Mouse (Mus musculus): Measurements from ENCODE around the gene Gpr180. TPM values are rescaled to one million over a fixed set of nuclear protein-coding genes. Genes with fewer than 3 reads are reported as not detected.
A peak's percentile ranks its signal among the peaks of the same experiment; 100 is the strongest.

Gpr180 gene
- polyA plus RNA-seq, 1 experiment from 2014 or later, result 35.4 TPM

GRCm38 (mm10) chr14:118180117-118180557 lies 43.2 kb downstream of the Gpr180 start:
- H3K27me3 ChIP-seq (replicated peaks), result no peaks in the 10 kb centered on the region
- H3K36me3 ChIP-seq, result no peaks in the 10 kb centered on the region
- peak overlapping the region; percentile 88 for H3K4me2 ChIP-seq
- H3K27ac ChIP-seq (ENCODE audit: poor library complexity, severe bottlenecking), result peak overlapping the region; percentile 77
- no peaks in the 10 kb centered on the region for H3K9me3 ChIP-seq (replicated peaks)
- peak overlapping the region; percentile 60 for H3K9ac ChIP-seq
- 0 out of 2 replicates have a peak, but pooled peaks cover 2% of the 10 kb centered on the region for H3K4me1 ChIP-seq (replicated peaks)
- WGBS, result under 1% methylated on average over 20 of the region's 20 CpGs
- peak; percentile 88 for ATAC-seq (ENCODE audit: insufficient number of reproducible peaks, low FRiP score)
- peak overlapping the region; percentile 61 for H3K4me3 ChIP-seq

GRCm38 (mm10) chr14:118180711-118181177 lies 43.8 kb downstream of the Gpr180 start:
- H3K4me1 ChIP-seq (replicated peaks), result 0 out of 2 replicates have a peak, but pooled peaks cover 2% of the 10 kb centered on the region
- peak; percentile 81 for ATAC-seq (ENCODE audit: insufficient number of reproducible peaks, low FRiP score)
- H3K9ac ChIP-seq, result peak overlapping the region; percentile 60; the same call in 1 of the 2 replicates
- no peaks in the 10 kb centered on the region for H3K36me3 ChIP-seq
- no peaks in the 10 kb centered on the region for H3K9me3 ChIP-seq (replicated peaks)
- H3K4me3 ChIP-seq, result peak overlapping the region; percentile 61
- no peaks in the 10 kb centered on the region for H3K27me3 ChIP-seq (replicated peaks)
- WGBS, result 6% methylated on average over 10 of the region's 10 CpGs
- peak overlapping the region; percentile 77; the same call in 1 of the 2 replicates for H3K27ac ChIP-seq (ENCODE audit: poor library complexity, severe bottlenecking)
- peak overlapping the region; percentile 88 for H3K4me2 ChIP-seq

GRCm38 (mm10) chr14:118191442-118191841 lies 54.5 kb downstream of the Gpr180 start:
- 81% methylated on average over 9 of the region's 9 CpGs for WGBS
- Histone ChIP-seq H3K4me2 (no peak overlapping the region), H3K9ac (no peak overlapping the region), H3K4me3 (no peak overlapping the region), H3K27ac (ENCODE audit: poor library complexity, severe bottlenecking) (no peak overlapping the region), H3K9me3 (replicated peaks) (no peaks in the 10 kb centered on the region), H3K27me3 (replicated peaks) (peaks cover 26% of the 10 kb centered on the region), H3K36me3 (no peaks in the 10 kb centered on the region), H3K4me1 (replicated peaks) (no peaks in the 10 kb centered on the region)
- no peak for ATAC-seq (ENCODE audit: insufficient number of reproducible peaks, low FRiP score)

- no peak for ATAC-seq (ENCODE audit: insufficient number of reproducible peaks, low FRiP score)
- no peaks in the 10 kb centered on the region for H3K9me3 ChIP-seq (replicated peaks)
- no peak overlapping the region for H3K4me3 ChIP-seq
- H3K27ac ChIP-seq (ENCODE audit: poor library complexity, severe bottlenecking), result no peak overlapping the region
- no peak overlapping the region for H3K4me2 ChIP-seq
- peaks cover 39% of the 10 kb centered on the region for H3K27me3 ChIP-seq (replicated peaks)
- WGBS, result 43% methylated on average over 10 of the region's 10 CpGs
- no peaks in the 10 kb centered on the region for H3K4me1 ChIP-seq (replicated peaks)
- no peaks in the 10 kb centered on the region for H3K36me3 ChIP-seq
- no peak overlapping the region for H3K9ac ChIP-seq
Measured at GRCm38 (mm10) chr14:118193001-118193628, 56.2 kb downstream of the Gpr180 start.

- Histone ChIP-seq H3K9me3 (replicated peaks) (no peaks in the 10 kb centered on the region), H3K4me3 (no peak overlapping the region), H3K27me3 (replicated peaks) (peaks cover 39% of the 10 kb centered on the region), H3K27ac (ENCODE audit: poor library complexity, severe bottlenecking) (no peak overlapping the region), H3K4me2 (no peak overlapping the region), H3K4me1 (replicated peaks) (no peaks in the 10 kb centered on the region), H3K9ac (no peak overlapping the region), H3K36me3 (no peaks in the 10 kb centered on the region)
- WGBS, result 45% methylated on average over 10 of the region's 10 CpGs
- ATAC-seq (ENCODE audit: insufficient number of reproducible peaks, low FRiP score), result no peak
Measured at GRCm38 (mm10) chr14:118193663-118194062, 56.7 kb downstream of the Gpr180 start.

- no peak for ATAC-seq (ENCODE audit: insufficient number of reproducible peaks, low FRiP score)
- no peak overlapping the region for H3K27ac ChIP-seq (ENCODE audit: poor library complexity, severe bottlenecking)
- H3K27me3 ChIP-seq (replicated peaks), result peaks cover 39% of the 10 kb centered on the region
- 49% methylated on average over 13 of the region's 13 CpGs for WGBS
- H3K4me1 ChIP-seq (replicated peaks), result no peaks in the 10 kb centered on the region
- no peak overlapping the region for H3K4me2 ChIP-seq
- no peaks in the 10 kb centered on the region for H3K9me3 ChIP-seq (replicated peaks)
- H3K36me3 ChIP-seq, result no peaks in the 10 kb centered on the region
- no peak overlapping the region for H3K9ac ChIP-seq
- H3K4me3 ChIP-seq, result no peak overlapping the region
Measured at GRCm38 (mm10) chr14:118194219-118194914, 57.4 kb downstream of the Gpr180 start.

- ATAC-seq (ENCODE audit: insufficient number of reproducible peaks, low FRiP score), result no peak
- Histone ChIP-seq H3K4me2 (no peak overlapping the region), H3K27ac (ENCODE audit: poor library complexity, severe bottlenecking) (no peak overlapping the region), H3K36me3 (no peaks in the 10 kb centered on the region), H3K4me3 (no peak overlapping the region), H3K4me1 (replicated peaks) (no peaks in the 10 kb centered on the region), H3K9ac (no peak overlapping the region), H3K27me3 (replicated peaks) (peaks cover 46% of the 10 kb centered on the region), H3K9me3 (replicated peaks) (no peaks in the 10 kb centered on the region)
- WGBS, result 69% methylated on average over 12 of the region's 12 CpGs
Measured at GRCm38 (mm10) chr14:118197063-118197462, 60.1 kb downstream of the Gpr180 start.

GRCm38 (mm10) chr14:118200731-118201130 lies 63.8 kb downstream of the Gpr180 start:
- no peaks in the 10 kb centered on the region for H3K36me3 ChIP-seq
- H3K9me3 ChIP-seq (replicated peaks), result peaks cover 4% of the 10 kb centered on the region; the same call in 1 of the 2 replicates
- H3K27ac ChIP-seq (ENCODE audit: poor library complexity, severe bottlenecking), result no peak overlapping the region
- no peak overlapping the region for H3K9ac ChIP-seq
- 78% methylated on average over 3 of the region's 3 CpGs for WGBS
- H3K4me3 ChIP-seq, result no peak overlapping the region
- H3K4me2 ChIP-seq, result no peak overlapping the region
- no peak for ATAC-seq (ENCODE audit: insufficient number of reproducible peaks, low FRiP score)
- H3K4me1 ChIP-seq (replicated peaks), result no peaks in the 10 kb centered on the region
- H3K27me3 ChIP-seq (replicated peaks), result peaks cover 22% of the 10 kb centered on the region

GRCm38 (mm10) chr14:118202006-118202405 lies 65.0 kb downstream of the Gpr180 start:
- 87% methylated on average over 5 of the region's 5 CpGs for WGBS
- Histone ChIP-seq H3K36me3 (no peaks in the 10 kb centered on the region), H3K4me3 (no peak overlapping the region), H3K4me2 (no peak overlapping the region), H3K9me3 (replicated peaks) (peaks cover 4% of the 10 kb centered on the region; the same call in 1 of the 2 replicates), H3K27me3 (replicated peaks) (peaks cover 18% of the 10 kb centered on the region; the same call in 1 of the 2 replicates), H3K27ac (ENCODE audit: poor library complexity, severe bottlenecking) (no peak overlapping the region), H3K4me1 (replicated peaks) (no peaks in the 10 kb centered on the region), H3K9ac (no peak overlapping the region)
- no peak for ATAC-seq (ENCODE audit: insufficient number of reproducible peaks, low FRiP score)

- H3K27ac ChIP-seq (ENCODE audit: poor library complexity, severe bottlenecking), result no peak overlapping the region
- no peak overlapping the region for H3K4me3 ChIP-seq
- H3K9me3 ChIP-seq (replicated peaks), result peaks cover 6% of the 10 kb centered on the region; the same call in 1 of the 2 replicates
- H3K36me3 ChIP-seq, result no peaks in the 10 kb centered on the region
- ATAC-seq (ENCODE audit: insufficient number of reproducible peaks, low FRiP score), result no peak
- WGBS, result 68% methylated on average over 7 of the region's 7 CpGs
- no peak overlapping the region for H3K4me2 ChIP-seq
- no peaks in the 10 kb centered on the region for H3K4me1 ChIP-seq (replicated peaks)
- peaks cover 8% of the 10 kb centered on the region; the same call in 1 of the 2 replicates for H3K27me3 ChIP-seq (replicated peaks)
- H3K9ac ChIP-seq, result no peak overlapping the region
Measured at GRCm38 (mm10) chr14:118203031-118203430, 66.1 kb downstream of the Gpr180 start.

- no peak overlapping the region for H3K4me3 ChIP-seq
- peaks cover 6% of the 10 kb centered on the region; the same call in 1 of the 2 replicates for H3K9me3 ChIP-seq (replicated peaks)
- H3K9ac ChIP-seq, result no peak overlapping the region
- no peaks in the 10 kb centered on the region for H3K36me3 ChIP-seq
- H3K4me1 ChIP-seq (replicated peaks), result no peaks in the 10 kb centered on the region
- no peak for ATAC-seq (ENCODE audit: insufficient number of reproducible peaks, low FRiP score)
- H3K27ac ChIP-seq (ENCODE audit: poor library complexity, severe bottlenecking), result no peak overlapping the region
- 76% methylated on average over 3 of the region's 3 CpGs for WGBS
- H3K4me2 ChIP-seq, result no peak overlapping the region
- H3K27me3 ChIP-seq (replicated peaks), result peaks cover 15% of the 10 kb centered on the region
Measured at GRCm38 (mm10) chr14:118207347-118207746, 70.4 kb downstream of the Gpr180 start.

Data from heart, embryonic 12.5 days (tissue).